Mouse (Mus musculus) megakaryocyte-erythroid progenitor cell, adult 5-6 weeks (primary cell): ENCODE measurements around the gene Gm20481. TPM values are rescaled to one million over a fixed set of nuclear protein-coding genes. Genes with fewer than 3 reads are reported as not detected.
A peak's percentile ranks its signal among the peaks of the same experiment; 100 is the strongest.
"Not testable (repeated sequence)": the region's sequence is repeated elsewhere in the genome, so short reads cannot be mapped to it uniquely, and the experiment has no call there.

ENCODE experiments used
- ATAC-seq: replicated peaks from 2 replicates; pipeline ENCODE4 v1.8.0; 2016; ENCODE audit warnings: mild to moderate bottlenecking, inconsistent platforms; ENCODE audit not compliant: severe bottlenecking, poor library complexity, low FRiP score, low TSS enrichment
- total RNA-seq, 2 experiments: library from RNA; stranded (forward) in 1 of 2; stranded (reverse) in 1 of 2; fragments of 200-1000, 215-1000 nt in 1 of 2; fragments of >200 nt in 1 of 2; fragmentation: Nextera tagmentation in 1 of 2; gene quantifications; 2 replicates each; pipeline ENCODE4 v1.2.3; 2014 to 2017

Gene Gm20481
- not detected in 2 replicates for total RNA-seq (2014; fragmentation: Nextera tagmentation)
- total RNA-seq (2017): not detected in 2 replicates

DNA sequence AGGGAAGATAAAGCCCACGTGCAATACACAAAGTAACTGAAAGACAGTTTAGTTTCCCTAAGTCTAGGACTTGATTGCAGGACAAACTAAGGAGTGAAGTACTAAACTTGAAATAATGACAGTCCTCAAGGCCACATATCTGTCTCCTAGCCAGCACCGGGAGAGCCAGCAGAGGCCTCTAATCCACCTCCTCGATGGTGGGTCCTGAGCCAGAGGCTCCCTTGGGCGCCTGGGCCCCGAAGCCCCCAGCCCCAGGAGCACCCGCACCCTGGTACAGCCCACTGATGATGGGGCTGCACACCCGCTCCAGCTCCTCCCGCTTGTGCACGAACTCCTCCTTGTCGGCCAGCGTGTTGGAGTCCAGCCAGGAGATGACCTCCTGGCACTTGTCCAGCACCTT lies at the start of gene Gm20481:
Gene Gm20481, plus strand, starts transcription at position 91 of the 400 bp plus-strand sequence.
- ATAC-seq: not testable (repeated sequence)

DNA sequence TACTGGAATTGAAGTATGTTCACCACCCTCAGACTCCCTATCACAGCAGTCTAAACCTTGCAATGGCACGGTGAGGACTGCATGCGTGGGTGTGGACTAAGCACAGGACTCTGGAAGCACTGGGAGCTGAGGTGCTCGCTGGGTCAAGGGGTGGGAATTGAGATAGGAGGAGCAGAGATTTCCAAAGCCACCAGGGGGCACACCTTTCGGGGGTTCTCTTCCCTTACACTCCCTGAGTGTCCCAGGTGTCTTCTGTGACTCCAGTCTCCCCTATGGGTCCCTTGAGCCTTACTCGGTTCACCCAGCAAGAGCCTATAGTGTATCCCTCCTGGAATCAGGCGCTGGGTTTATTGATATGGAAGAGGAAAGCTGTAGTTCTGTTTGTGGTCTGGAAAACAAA lies 46.8 kb upstream of the Gm20481 start:
- ATAC-seq: peak; percentile 42; the same call in 1 of the 2 replicates

DNA sequence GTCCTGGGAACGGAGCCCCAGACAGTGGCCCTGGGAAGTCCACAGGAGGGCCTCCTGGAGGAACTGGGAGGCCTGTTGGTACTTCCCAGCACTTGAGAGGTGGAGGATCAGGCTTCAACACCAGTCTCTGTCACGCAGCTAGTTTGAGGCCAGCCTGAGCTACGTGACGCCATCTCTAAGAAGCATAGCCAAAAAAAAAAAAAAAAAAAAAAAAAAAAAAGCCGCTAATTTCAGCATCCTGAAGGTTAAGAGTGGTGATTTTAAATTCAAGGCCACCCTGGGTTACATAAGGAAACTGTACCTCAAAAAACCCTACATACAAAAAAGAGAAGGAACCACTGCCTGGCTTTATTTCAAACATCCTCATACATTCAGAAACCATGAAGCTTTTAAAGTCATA lies 45.5 kb upstream of the Gm20481 start:
- no peak for ATAC-seq

DNA sequence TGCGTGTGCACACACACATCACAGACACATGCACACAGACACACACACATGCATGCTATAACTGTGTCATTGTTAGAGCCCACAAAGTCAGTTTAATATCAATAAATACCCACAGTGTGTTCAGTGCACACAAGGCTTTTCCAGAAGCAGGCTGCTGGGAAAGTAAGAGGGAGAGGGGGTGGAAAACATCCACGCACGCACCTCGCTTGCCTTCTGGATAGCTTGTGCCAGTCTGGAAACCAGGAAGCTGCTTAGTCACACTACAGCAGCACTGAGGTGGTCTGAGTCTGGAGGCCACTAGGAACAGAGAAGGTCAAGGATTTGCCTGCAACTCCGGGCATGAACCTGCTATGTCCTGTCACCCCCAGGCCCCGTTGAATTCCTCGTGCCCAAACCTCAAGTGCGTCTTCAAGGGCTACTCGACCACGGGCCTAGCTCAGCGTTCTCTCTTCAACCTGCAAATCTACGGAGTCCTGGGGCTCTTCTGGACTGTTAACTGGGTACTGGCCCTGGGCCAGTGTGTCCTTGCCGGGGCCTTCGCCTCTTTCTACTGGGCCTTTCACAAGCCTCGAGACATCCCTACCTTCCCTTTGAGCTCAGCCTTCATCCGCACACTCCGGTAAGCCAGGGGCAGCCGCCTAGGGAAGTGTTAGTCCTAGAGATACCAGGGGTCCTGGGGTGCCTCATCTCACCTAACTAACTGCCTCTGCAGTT lies 42.2 kb upstream of the Gm20481 start:
- no peak for ATAC-seq

DNA sequence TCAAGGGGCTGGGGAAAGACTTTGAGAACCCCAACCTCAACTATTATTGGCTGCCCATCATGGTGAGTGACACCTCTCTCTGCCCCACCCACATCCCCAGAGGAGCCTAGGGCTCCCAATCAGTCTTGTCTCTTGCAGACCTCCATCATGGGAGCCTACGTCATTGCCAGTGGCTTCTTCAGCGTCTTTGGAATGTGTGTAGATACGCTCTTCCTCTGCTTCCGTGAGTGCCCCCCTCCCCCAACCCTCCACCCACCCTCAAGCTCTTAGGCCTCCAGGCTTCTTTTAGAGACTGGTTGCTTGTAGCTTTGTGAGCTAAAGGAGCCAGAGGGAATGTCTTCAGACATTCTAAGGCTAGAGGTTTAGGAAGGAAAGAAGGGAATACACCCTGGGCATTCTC lies 40.9 kb upstream of the Gm20481 start:
- no peak for ATAC-seq

DNA sequence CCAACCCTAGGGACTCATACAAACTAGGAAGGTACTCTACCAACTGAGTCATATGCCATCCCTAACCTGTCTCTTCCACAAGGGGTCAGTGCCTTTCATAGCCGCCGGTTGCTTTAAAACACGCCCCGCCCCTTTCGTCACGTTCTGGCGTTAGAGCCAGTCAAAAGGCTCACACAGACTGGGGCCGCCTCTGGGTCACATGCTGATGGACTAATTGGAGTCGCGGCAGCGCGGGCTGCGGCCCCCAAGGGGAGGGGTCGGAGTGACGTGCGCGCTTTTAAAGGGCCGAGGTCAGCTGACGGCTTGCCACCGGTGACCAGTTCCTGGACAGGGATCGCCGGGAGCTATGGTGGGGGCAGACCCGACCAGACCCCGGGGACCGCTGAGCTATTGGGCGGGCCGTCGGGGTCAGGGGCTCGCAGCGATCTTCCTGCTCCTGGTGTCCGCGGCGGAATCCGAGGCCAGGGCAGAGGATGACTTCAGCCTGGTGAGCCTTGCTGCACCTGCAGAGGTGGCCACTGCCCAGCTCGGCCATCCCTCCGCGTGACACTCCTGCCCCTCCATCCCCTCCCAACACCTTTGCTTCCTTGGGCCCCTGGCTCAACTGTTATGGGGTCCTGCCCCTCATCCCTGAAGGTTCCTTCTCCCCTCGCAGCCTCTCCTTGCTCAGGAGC lies 38.5 kb upstream of the Gm20481 start, which contains the start of gene Neu1:
Gene Neu1, plus strand, starts transcription at position 193 of the 674 bp plus-strand sequence.
- ATAC-seq: peak; percentile 95

DNA sequence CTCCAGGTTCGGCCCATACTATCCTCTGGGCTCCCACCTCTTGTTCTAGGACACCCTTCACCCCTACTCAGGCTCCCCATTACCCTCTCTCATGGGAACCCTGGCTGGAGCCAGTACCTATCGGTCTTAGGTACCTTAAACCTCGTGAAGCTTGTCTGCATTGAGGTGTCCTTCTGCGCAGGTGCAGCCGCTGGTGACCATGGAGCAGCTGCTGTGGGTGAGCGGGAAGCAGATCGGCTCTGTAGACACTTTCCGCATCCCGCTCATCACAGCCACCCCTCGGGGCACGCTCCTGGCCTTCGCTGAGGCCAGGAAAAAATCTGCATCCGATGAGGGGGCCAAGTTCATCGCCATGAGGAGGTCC lies 38.0 kb upstream of the Gm20481 start:
- ATAC-seq: no peak

DNA sequence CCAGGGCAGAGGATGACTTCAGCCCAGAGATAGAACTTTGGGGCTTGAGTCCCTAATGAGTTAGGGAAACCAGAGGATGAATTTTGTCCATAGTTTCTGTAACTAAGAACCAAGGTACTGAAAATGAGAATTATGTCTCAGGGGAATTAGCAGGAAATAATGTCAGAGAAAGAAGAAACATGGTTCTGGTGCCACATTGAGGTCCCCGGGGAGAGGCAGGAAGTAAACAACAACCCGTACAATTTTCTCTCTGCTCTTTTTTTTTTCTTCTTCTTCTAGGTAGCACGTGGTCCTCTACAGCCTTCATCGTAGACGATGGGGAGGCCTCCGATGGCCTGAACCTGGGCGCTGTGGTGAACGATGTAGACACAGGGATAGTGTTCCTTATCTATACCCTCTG lies 37.4 kb upstream of the Gm20481 start:
- ATAC-seq: no peak

DNA sequence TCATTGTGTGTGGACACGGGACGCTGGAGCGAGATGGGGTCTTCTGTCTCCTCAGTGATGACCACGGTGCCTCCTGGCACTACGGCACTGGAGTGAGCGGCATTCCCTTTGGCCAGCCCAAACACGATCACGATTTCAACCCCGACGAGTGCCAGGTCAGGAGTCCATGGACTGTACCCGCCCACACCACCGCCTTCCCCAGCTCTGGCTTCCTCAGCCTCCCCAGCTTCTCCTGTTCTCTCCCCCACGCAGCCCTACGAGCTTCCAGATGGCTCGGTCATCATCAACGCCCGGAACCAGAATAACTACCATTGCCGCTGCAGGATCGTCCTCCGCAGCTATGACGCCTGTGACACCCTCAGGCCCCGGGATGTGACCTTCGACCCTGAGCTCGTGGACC lies 35.7 kb upstream of the Gm20481 start:
- no peak for ATAC-seq

DNA sequence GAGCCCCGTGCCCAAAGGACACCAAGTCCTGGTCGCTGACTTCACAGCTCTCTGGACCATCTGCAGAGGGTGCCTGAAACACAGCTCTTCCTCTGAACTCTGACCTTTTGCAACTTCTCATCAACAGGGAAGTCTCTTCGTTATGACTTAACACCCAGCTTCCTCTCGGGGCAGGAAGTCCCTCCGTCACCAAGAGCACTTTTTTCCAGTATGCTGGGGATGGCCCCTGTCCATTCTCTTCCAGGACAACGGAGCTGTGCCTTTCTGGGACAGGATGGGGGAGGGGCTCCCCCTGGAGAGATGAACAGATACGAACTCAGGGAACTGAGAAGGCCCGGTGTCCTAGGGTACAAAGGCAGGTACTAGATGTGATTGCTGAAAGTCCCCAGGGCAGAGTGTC lies 34.9 kb upstream of the Gm20481 start:
- ATAC-seq: no peak

DNA sequence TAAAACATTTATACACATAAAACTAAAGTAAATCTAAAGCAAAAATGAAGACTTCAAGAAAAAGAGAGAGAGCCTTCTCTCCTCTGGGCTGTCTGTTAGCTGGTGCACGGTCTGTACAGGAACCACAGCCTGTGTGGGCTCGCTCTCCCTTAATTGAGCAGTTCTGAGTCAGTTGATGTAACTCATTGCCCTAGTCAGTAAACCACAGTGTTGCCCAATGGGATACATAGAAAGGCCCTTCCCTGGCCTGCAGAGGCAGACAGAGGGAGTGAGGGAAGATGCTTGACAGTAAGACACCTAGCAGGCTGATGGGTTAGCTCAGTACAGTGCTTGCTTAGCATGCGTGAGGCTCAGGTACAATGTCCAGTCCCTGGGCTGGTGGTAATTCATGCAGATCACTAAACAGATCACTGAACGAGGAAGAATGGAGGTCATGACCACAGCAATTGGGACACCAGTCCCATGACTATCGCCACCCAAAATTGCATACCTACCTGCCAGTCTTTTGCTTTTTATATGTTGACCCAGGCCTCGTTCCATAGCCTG lies 31.7 kb upstream of the Gm20481 start:
- ATAC-seq: no peak

DNA sequence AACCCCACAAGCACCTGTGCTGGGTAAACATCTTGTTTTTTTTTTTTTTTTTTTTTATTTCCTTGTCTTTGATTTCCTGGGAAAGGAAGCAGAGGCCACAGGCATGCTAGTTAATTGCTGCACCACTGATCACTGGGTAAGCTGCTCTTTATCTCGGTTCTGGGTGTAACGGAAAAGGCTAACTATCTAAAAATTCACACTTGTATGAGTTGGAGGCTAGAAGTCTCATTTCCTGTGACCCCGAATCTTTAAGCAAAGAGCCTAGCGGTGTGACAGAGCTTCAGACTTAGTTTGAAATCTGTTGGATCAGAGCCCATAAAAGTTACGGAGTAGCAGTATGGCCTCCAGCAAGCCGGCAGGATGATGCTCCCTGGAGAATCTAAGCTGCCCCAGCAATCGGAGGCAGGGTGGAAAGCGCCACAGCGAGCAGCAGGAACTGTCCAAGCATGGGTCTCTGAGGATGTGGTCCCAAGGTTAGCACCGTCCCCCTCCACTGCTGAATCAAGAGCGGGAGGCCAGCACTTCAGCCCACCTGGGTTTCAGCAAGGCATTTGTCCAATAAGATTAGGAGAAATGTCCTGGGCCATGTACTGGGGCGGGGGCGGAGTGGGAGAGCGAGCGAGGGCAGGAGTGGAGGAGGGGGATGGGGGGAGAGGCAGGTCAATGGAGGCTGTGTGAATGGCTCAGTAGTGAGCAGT lies 28.2 kb upstream of the Gm20481 start:
- peak; percentile 66 for ATAC-seq

DNA sequence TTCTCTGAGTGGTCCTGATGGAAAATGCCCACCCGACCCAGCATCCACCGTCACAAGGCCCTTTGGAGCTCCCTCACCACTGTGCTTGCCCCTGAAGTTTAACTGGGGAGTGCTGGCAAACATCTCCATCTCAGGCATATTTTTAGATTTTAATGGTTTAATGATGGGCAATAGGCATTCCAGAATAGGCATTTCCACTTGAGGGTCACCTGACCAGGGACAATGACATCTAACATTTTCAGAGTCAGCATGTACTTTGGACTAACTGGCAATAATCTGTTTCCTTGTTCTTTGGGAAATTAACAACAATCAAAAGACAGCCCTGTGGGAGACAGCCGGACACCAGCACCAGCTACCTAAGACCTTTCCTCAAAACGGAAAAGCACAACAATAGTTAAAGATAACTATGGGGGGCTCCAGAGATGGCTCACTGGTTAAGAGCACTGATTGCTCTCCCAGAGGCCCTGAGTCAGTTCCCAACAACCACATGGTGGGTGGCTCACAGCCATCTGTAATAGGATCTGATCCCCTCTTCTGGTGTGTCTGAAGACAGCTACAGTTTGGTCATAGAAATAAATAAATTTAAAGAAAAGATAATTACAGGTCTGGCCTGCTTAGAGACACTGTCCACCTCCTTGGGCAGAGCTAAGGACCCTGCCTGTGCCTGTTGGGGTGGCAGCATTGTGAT lies 26.4 kb upstream of the Gm20481 start:
- ATAC-seq: no peak

DNA sequence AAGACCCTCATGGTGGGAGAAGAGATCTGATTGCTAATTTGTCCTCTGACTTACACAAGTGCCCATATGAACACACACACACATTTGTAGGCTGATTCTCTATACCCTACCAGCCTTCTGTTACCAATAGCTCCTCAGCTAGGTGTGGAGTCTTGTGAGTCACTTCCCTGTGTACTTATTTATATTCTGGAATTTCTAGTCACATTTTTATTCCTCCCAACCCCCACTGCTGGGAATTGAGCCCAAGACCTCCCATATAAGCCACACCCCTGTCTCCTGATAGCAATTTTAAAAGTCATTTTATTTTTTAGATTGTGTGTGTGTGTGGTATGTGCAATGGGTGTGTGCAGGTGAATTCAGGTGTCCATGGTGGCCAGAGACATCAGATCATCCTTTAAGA lies 25.4 kb upstream of the Gm20481 start:
- ATAC-seq: no peak

DNA sequence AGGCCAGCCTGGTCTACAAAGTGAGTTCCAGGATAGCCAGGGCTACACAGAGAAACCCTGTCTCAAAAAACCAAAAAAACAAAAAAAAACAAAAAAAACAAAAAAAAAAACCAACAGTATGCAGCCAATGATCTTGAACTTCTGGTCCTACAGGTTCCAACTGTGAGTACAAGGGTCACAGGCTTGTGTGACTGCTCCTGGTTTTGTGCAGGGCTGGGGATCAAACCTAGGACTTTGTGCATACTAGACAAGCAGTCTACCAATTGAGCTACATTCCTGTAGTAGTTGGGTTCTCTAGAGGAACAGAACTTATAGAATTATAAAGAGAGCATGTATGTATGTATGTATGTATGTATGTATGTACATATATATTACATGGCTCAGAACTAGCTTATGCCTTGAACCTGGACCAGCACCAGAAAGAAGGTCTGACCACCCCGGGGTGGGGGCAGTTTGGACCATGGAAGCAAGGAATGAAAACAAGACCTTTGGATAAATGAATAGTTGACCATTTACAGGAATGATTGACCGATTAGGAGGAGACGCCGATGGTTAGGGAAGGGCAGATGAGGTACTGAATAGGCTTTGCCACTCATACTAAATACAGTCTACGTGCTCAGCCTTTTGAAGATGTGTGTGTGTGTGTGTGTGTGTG lies 23.1 kb upstream of the Gm20481 start:
- ATAC-seq: no peak

DNA sequence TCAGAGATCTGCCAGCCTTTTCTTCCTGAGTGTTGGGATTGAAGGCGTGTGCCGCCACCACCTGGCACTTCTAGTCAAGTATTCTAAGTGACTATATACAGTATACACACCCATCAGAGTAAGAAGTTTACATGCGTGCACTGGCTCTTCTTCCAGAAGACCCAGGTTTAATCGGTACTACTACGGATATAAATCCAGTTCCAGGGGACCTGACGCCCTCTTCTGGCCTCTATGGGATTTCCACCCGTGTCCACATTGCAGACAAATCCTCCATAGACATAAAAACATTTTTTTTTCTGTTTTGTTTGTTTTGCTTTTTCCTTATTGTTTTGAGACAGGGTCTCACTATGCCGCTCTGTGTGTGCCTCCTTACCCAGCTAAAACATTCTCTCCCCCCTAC lies 22.1 kb upstream of the Gm20481 start:
- no peak for ATAC-seq

DNA sequence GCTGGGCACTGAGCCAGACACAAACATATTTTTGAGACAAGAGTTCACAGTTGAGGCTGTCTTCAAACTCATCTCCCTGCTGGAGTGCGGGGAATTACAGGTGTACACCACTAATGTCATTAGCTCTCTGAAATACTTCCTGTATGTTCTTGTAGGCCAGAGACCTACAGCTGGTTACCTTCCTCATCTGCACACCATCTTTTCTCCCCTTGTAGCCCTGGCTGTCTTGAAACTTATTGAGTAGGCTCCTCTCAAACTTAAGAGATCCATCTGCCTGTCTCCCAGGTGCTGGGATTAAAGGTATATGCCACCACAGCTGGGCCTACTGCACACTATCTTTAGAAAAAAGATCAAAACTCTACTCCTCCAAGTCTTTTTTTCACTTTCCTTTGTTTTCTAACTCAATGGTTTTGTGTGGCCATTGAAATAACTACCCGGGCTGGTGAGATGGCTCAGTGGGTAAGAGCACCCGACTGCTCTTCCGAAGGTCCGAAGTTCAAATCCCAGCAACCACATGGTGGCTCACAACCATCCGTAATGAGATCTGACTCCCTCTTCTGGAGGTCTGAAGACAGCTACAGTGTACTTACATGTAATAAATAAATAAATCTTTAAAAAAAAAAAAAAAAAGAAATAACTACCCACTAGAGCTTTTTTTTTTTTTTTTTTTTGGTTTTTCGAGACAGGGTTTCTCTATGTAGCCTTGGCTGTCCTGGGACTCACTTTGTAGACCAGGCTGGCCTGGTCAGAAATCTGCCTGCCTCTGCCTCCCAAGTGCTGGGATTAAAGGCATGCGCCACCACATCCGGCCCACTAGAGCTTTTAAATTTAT lies 20.8 kb upstream of the Gm20481 start:
- ATAC-seq: not testable (repeated sequence)

DNA sequence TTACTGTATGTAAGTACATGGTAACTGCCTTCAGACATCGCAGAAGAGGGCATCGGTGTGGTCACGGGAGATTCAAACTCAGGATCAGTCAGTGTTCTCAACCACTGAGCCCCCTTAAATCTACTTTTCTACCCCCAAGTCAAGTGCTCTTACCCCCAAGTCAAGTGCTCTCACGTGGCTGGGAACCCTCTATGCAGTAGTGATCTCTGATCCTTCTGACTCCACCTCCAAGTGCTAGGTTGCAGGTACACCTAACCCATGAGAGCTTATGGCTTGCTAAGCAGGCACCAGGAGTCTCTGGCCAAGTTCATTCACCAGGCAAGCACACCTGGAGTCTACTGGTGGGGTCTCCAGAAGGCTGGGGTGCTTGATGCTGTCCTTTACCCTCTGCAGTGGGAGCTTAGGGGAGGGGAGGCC lies 20.2 kb upstream of the Gm20481 start:
- ATAC-seq: no peak
